Mouse (Mus musculus): ENCODE measurements around the gene Rimbp2. TPM values are rescaled to one million over a fixed set of nuclear protein-coding genes. Genes with fewer than 3 reads are reported as not detected.

The Rimbp2 gene
- total RNA-seq, 2 experiments from 2014 or later = not detected

Other genes with a start within 250 kb of the Rimbp2 start
- 48.0 and 57.3 TPM in 2 replicates for gene Stx2, start 55.1 kb upstream of the Rimbp2 start, total RNA-seq (2015; ENCODE audit: low replicate concordance)
- gene Stx2, start 55.1 kb upstream of the Rimbp2 start, total RNA-seq (2017; ENCODE audit: low replicate concordance) = 160 and 298 TPM in 2 replicates
- gene Ran, start 66.6 kb upstream of the Rimbp2 start, total RNA-seq (2015; ENCODE audit: low replicate concordance) = 125 and 151 TPM in 2 replicates
- 77.9 and 87.8 TPM in 2 replicates for gene Ran, start 66.6 kb upstream of the Rimbp2 start, total RNA-seq (2017; ENCODE audit: low replicate concordance)
- not detected in 2 replicates for gene Adgrd1, start 143.3 kb upstream of the Rimbp2 start, total RNA-seq (2015; ENCODE audit: low replicate concordance)
- gene Adgrd1, start 143.3 kb upstream of the Rimbp2 start, total RNA-seq (2017; ENCODE audit: low replicate concordance) = 0.09 TPM in 1 of 2 replicates, not detected in the other